Comparison of ENCODE assay signal across 8 mouse cellular contexts in genomic region chr4:135931832-135932231, GRCm38 (mm10). TPM values are rescaled to one million over a fixed set of nuclear protein-coding genes. Genes with fewer than 3 reads are reported as not detected.
DNase-seq lines count a peak whose midpoint lies in the region; ATAC-seq and TF ChIP-seq lines count a peak whose summit lies in the region.
"Had no signal": no experiment of that assay in that cellular context is flagged by ENCODE, and none has a peak within 500 bp of the region (broad histone marks: within the 10 kb centered on the region; RNA-seq: fewer than 3 reads in every experiment).

No protein-coding gene starts in this region.

- DNase-seq in liver (peak; percentile 24), R1 (ENCODE audit: low read depth, low spot score) (peak; percentile 51)
- DNase-seq in stomach, postnatal 0 days (ENCODE audit: low spot score): no peak
- DNase-seq in Muller cell, postnatal 12 days (ENCODE audit: inconsistent ontology term): no peak
- DNase-seq in neural tube, embryonic 10.5 days (ENCODE audit: extremely low spot score, low spot score): no peak

- 61% methylated on average over 5 of the region's 5 CpGs for WGBS in liver, embryonic 12.5 days (ENCODE audit: insufficient replicate concordance)
- WGBS in stomach, postnatal 0 days: 61% methylated on average over 5 of the region's 5 CpGs

- no peak overlapping the region for H3K27ac ChIP-seq in liver, embryonic 12.5 days
- no peak overlapping the region for H3K27ac ChIP-seq in stomach, postnatal 0 days (replicated peaks)

- no peak for TF ChIP-seq EP300 in stomach, postnatal 0 days (optimal IDR thresholded peaks at IDR 0.05)

- H3K4me3 ChIP-seq in liver, embryonic 12.5 days: no peak overlapping the region
- no peak overlapping the region for H3K4me3 ChIP-seq in stomach, postnatal 0 days (ENCODE audit: low read depth, low read length)
- H3K4me3 ChIP-seq: megakaryocyte, embryonic 14.5 days had no signal

- ATAC-seq in liver, embryonic 12.5 days: no peak
- peak; percentile 52 for ATAC-seq in inflammation-experienced regulatory T-cells, adult 6 months
- no peak for ATAC-seq in stomach, postnatal 0 days (ENCODE audit: low FRiP score, low TSS enrichment)

- peaks cover 40% of the 10 kb centered on the region for H3K4me1 ChIP-seq in liver, embryonic 12.5 days
- H3K4me1 ChIP-seq in stomach, postnatal 0 days (replicated peaks; ENCODE audit: control insufficient read depth, insufficient read depth): no peaks in the 10 kb centered on the region

- no peaks in the 10 kb centered on the region for H3K9me3 ChIP-seq in liver, embryonic 12.5 days (replicated peaks)
- no peaks in the 10 kb centered on the region for H3K9me3 ChIP-seq in stomach, postnatal 0 days (ENCODE audit: control insufficient read depth, low read length)
- H3K9me3 ChIP-seq: megakaryocyte, embryonic 14.5 days had no signal

- no peak overlapping the region for H3K4me2 ChIP-seq in liver, embryonic 12.5 days
- no peak overlapping the region for H3K4me2 ChIP-seq in stomach, postnatal 0 days (replicated peaks; ENCODE audit: low read depth)

- peaks cover 42% of the 10 kb centered on the region for H3K36me3 ChIP-seq in liver, embryonic 12.5 days
- H3K36me3 ChIP-seq in stomach, postnatal 0 days (ENCODE audit: control insufficient read depth, insufficient read depth, low read length): no peaks in the 10 kb centered on the region; the same call in none of the 2 replicates

- H3K27me3 ChIP-seq in liver, embryonic 12.5 days (replicated peaks): no peaks in the 10 kb centered on the region
- no peaks in the 10 kb centered on the region for H3K27me3 ChIP-seq in stomach, postnatal 0 days (ENCODE audit: control insufficient read depth, insufficient read depth, low read length)
- H3K27me3 ChIP-seq: megakaryocyte, embryonic 14.5 days had no signal

- no peak overlapping the region for H3K9ac ChIP-seq in liver, embryonic 12.5 days
- H3K9ac ChIP-seq in stomach, postnatal 0 days (ENCODE audit: low read length): no peak overlapping the region

- peak; percentile 80 for TF ChIP-seq CTCF in stomach, postnatal 0 days (IDR thresholded peaks at IDR 0.05; ENCODE audit: low read depth)

RNA-seq across cellular contexts. Expression of gene Fuca1, which starts 11.3 kb away (rescaled TPM):
- polyA plus RNA-seq in liver, embryonic 12.5 days (2016; fragmentation: Nextera tagmentation; extraction: Ambion mirVana): 22.2 and 23.8 TPM in 2 replicates
- 100 to 1,000 TPM in 1 of 3 experiments, 10 to 100 TPM in 2; 81.7 to 101 (median 98.9) TPM for polyA plus RNA-seq in inflammation-experienced regulatory T-cells, adult 6 months (2017; shearing (Covaris generic))
- 171 and 179 TPM in 2 replicates for polyA plus RNA-seq in stomach, postnatal 0 days (2015; fragmentation: Nextera tagmentation; extraction: Ambion mirVana)

RNA-seq across cellular contexts. Expression of gene Hmgcl, which starts 14.4 kb away (rescaled TPM):
- 67.4 and 71.1 TPM in 2 replicates for polyA plus RNA-seq in liver, embryonic 12.5 days (2016; fragmentation: Nextera tagmentation; extraction: Ambion mirVana)
- 10 to 100 TPM; 70.5 to 83.4 (median 77.2) TPM for polyA plus RNA-seq in inflammation-experienced regulatory T-cells, adult 6 months (2017; shearing (Covaris generic))
- polyA plus RNA-seq in stomach, postnatal 0 days (2015; fragmentation: Nextera tagmentation; extraction: Ambion mirVana): 154 and 163 TPM in 2 replicates

RNA-seq across cellular contexts. Expression of gene Gale, which starts 31.7 kb away (rescaled TPM):
- polyA plus RNA-seq in liver, embryonic 12.5 days (2016; fragmentation: Nextera tagmentation; extraction: Ambion mirVana): 36.0 and 41.2 TPM in 2 replicates
- polyA plus RNA-seq in inflammation-experienced regulatory T-cells, adult 6 months (2017; shearing (Covaris generic)): 10 to 100 TPM; 14.2 to 26.3 (median 19.0) TPM
- 161 and 166 TPM in 2 replicates for polyA plus RNA-seq in stomach, postnatal 0 days (2015; fragmentation: Nextera tagmentation; extraction: Ambion mirVana)

RNA-seq across cellular contexts. Expression of gene Cnr2, which starts 36.6 kb away (rescaled TPM):
- 3.9 and 4.3 TPM in 2 replicates for polyA plus RNA-seq in liver, embryonic 12.5 days (2016; fragmentation: Nextera tagmentation; extraction: Ambion mirVana)
- polyA plus RNA-seq in inflammation-experienced regulatory T-cells, adult 6 months (2017; shearing (Covaris generic)): 1 to 10 TPM; 1.9 to 8.0 (median 7.0) TPM
- polyA plus RNA-seq in stomach, postnatal 0 days (2015; fragmentation: Nextera tagmentation; extraction: Ambion mirVana): 0.10 and 0.11 TPM in 2 replicates

RNA-seq across cellular contexts. Expression of gene Lypla2, which starts 40.6 kb away (rescaled TPM):
- 59.5 and 61.7 TPM in 2 replicates for polyA plus RNA-seq in liver, embryonic 12.5 days (2016; fragmentation: Nextera tagmentation; extraction: Ambion mirVana)
- polyA plus RNA-seq in inflammation-experienced regulatory T-cells, adult 6 months (2017; shearing (Covaris generic)): 10 to 100 TPM; 61.2 to 78.8 (median 65.5) TPM
- polyA plus RNA-seq in stomach, postnatal 0 days (2015; fragmentation: Nextera tagmentation; extraction: Ambion mirVana): 88.6 and 89.6 TPM in 2 replicates

Comparison
In these comparisons a context has a peak if more than half of its experiments do, and no peak if none do; other contexts are left out.
1. DNase-seq: peak in liver (single experiment) and R1 (single experiment); none in stomach, postnatal 0 days (single experiment), Muller cell, postnatal 12 days (single experiment) and neural tube, embryonic 10.5 days (single experiment).